Mouse (Mus musculus): ENCODE results near the gene Cntn2.

Cntn2 gene

DNA sequence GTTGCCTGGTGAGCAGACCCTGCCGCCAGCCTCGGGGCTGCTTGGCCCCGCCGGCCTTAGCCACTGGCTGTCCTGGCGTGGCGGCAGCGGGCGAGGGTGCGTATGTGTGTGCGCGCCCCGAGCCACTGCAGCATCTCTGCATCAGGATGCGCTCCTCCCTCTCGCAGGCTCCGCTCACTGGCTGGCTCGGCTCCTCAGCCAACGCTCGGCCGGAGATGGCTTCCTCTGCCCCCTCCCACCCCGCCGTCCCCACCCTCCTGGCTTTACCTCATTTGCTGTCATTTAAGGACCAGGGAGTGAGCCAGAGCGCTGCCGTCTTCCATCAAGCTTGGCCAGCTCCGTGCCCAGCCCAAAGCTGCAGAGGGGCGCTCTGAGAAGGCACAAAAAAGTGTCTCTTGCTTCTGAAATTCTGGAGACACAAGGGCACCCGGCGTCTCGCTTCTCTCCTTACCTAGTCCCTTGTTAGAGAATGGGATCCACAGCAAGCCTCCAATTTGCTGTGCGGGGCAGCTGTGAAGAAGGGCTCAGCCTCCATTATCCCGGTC is at the start of gene Cntn2:
Cntn2 (minus strand) TSS at position 495 of the 545 bp plus-strand sequence.
- peak; percentile 70 for DNase-seq

DNA sequence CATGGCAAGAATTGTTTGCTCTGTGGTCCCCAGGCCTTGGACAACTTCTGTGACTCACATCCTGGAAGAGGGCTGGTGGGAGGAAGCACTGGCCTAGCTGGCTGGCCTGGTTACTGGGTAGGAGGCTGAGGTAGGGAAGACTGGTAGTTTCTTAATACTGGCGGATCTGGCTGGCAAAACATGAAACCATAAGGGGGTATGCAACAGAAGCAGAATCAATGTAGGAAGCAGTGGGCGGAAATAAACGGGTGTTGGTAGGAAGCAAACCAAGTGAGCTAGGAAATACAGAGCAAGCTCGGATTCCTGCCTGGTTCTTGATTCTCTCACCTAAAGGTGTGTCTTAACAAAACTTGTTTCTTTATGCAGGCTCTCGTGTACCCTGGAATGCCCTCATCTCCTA is 49.1 kb upstream of the Cntn2 start:
- no peak for DNase-seq

DNA sequence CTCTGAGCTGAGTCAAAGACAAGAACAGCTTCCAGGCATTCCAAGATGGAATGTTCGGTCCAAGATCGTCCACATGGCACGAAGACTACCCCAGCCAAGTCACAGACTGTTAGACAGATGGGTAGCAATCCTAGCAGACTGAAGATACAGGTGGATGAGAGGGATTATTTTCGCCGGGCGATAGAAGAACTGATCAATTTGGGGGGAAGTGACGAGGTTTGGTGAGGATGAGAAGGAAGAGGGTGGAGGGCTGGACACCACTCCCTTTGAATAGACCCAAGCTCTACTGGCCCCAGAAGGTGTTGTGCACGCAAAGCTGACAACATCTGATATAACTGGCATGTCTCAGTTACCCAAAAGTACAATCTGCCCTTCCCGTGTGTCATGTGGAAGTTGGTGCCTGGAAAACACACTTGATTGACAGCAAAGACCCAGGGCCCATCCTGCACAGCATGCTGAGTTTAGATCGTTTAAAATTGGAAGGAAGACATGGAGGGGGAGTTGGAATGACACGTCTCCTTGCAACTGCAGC is 48.4 kb upstream of the Cntn2 start:
- no peak for DNase-seq

DNA sequence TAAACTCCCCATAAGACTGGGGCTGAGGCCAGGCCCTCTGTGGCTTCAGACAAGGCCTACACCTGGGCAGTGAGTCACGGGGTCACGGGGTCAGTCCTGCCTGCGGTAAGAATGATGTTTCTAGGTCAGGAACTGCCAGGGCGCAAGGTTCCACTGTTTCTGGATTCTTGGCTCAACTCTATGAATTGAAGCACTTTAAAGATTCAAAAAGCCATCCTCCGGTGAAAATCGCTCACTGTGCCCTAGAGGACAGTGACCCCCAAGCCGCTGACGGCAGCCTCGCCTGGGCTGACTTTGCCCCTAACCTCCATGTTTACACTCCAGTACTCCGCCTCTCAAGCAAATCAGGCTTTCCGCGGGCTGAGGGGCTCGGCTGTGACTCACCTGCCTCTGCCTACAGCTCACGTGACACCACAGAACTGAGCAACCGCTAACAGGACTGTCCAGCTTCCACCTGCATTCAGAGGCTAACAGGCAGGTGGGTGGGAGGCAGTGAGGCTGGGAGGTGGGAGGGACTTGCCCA is 43.7 kb upstream of the Cntn2 start:
- no peak for DNase-seq

DNA sequence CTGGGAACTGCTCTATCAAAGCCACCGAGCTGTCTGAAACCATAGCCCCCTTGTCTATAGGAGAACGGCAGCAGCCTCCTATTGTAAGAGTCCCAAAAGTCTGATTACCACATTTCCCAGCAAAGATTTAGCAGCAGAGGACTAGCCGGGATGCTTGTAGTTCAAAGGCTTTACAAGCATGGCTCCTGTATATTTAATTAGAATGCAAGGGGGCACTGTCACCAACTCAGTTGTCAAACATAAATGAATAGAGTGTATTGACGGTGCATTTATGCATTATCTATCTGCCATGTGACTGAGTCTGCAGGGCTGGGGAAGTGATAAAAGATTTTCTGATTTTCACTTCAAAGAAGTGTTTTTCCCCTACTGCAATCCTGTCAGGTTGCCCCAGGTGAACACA is 42.3 kb upstream of the Cntn2 start:
- DNase-seq: no peak

DNA sequence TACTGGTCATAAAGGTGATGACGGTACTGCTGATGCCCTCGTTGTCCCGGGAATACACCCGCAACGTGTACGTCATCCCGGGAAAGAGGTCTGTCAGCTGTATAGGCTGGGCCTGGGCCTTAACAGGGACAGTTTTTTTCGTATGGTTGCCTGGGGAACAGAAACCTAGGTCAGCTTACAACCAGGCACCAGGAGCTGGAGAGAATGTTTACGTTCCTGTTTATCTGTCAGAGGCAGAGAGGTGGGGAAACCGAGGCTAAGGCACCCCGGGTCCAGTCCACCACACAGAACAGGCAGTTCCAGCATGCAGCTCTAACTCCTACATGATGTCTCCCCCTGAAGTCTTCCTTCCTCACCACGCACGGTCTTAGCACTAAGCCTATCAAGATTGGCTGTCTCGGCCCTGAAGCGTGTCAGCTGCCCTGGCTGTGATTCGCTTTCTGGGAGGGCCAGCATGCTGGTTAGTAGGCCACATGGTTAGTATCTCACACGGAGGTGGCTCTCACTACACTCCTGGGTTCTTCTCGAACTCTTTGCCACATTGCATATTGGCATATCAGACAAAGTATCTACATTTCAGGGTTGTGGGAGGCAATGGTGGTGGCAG is 40.0 kb upstream of the Cntn2 start:
- DNase-seq: peak; percentile 35

DNA sequence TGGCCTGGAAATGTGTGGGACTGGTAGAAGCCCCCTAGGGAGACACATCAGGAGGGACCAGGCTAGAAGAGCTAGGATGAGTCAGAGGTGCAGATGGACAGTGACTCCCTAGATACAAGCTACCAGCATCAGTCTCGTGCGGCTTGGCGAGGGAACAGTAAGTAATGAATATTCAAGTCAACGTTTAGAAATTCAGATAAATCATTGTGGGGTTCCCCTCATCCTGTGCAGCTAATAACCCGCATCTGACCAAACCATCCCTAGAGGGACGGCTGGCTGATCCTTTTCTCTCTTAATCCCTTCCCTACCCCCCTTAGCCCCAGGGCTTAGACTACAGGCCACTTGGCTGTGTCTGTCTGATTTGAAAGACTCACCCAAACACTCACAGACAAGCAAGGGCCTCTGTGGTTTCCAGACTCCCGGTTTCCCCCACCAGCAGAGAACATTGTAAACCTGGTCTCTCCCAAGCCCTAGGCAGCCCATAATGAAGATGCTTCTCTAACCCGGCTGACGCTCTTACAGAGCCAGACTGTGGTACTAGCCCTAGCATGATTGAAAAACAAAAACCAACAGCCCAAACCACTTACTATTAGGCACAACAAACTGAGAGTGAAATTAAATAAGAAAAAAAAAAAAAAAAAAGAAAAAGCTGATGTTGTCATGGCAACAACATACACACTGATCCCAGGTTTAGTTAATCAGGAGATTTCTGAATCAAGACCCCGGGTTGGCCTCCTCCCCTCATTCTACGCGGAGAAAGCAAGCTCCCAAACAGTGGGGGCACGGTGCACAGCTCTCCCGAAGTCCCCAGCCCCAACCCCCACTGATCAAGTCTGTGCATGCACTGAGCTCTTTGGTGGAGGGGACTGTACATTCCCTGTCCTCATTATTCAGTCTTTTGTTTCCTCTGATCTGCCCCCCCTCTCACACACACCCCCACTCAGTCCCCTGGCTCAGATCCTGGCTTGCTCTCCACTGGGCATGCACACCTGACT is 39.1 kb upstream of the Cntn2 start:
- DNase-seq: peak; percentile 77

DNA sequence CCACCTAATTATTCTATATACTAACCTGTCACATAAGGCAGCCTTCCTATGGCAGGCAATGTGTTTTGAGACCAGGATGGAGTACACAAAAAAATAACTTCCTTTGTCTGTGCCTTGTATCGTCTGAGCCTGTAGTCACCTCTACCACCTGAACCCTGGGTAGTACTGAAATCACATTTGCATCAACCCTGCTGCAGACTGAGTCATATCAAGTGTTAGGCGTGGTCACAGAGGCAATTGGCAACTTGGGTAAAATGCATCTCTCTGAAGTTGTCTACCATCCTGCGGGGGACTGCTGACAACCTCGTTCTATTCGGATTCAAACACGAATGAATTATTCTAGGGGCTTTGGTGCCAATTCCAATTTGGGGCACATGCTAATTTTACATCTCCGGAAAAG is 37.0 kb upstream of the Cntn2 start:
- no peak for DNase-seq

DNA sequence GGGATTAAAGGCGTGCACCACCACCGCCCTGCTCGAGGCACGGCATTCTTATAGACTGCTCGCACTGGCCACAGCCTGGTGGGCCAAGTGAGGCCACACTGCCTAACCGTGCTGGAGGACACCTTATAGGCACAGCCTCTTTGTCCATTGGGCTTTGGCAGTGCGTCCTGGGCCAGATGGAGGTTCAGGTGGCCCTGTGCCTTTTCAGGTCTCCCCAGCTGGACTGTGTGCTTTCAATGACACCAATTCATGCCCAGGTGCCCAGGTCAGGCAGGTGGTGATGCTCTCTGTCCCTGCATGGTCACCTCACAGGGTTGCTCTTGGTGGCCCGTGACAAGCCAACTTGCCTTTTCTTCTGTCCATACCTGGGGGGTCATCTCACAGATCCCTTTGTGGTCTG is 33.8 kb upstream of the Cntn2 start:
- no peak for DNase-seq

DNA sequence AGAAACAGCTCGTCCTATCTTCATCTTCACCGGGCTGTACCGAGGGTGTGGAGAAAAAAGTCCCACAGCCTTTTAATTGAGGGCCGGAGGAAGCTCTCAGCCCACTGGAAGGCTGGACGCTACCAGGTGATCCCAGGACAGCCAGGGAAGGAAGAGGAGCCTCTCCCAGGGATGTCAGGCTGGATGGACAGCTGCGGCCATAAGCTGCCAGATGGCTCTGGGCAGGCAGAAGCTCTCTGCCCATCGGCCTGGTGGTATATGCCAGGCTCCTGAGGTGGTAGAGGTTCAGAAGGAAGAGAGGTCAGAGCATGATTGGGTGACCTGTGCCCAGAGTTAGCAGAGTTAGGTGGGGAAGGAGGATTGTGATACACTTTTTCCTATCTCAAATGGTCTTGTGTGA is 29.8 kb upstream of the Cntn2 start:
- no peak for DNase-seq

DNA sequence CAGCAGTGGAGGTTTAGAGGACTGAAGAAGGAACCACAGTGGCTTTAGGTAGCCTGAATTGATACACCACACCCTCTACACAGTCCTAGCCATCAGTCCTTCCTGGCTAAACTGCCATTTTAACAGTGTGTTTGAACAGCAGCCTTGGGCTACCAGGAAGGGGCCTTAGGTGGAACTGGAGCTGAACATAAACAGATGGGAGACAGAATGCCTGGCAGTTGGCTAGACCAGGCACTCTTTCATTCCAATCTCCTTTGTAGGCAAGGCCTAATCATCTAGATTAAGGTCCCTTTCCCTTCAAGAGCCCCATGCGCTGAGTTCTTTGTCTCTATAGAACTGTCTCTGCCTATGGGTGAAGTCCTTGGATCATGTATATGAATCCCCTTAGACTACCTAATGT is 28.6 kb upstream of the Cntn2 start:
- no peak for DNase-seq

DNA sequence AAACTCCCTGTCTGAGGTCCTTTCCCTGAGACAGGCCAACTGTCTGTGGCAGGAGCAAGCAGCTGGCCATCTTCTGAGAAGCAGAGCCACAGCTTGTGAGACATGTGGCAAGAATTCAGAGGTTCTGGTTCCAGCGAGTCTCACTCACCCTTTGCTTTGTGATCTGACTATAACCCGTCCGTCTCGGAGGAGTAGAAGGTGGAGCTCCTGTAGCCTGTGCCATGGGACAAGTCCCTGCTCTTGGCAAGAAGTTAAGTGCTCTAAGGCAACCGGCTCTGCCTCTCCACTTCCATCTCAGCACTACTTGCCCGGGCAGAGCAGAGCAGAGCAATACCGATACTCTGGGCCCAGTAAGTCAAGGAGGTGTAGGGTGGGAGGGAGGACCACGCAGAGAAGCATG is 27.9 kb upstream of the Cntn2 start:
- DNase-seq: no peak

DNA sequence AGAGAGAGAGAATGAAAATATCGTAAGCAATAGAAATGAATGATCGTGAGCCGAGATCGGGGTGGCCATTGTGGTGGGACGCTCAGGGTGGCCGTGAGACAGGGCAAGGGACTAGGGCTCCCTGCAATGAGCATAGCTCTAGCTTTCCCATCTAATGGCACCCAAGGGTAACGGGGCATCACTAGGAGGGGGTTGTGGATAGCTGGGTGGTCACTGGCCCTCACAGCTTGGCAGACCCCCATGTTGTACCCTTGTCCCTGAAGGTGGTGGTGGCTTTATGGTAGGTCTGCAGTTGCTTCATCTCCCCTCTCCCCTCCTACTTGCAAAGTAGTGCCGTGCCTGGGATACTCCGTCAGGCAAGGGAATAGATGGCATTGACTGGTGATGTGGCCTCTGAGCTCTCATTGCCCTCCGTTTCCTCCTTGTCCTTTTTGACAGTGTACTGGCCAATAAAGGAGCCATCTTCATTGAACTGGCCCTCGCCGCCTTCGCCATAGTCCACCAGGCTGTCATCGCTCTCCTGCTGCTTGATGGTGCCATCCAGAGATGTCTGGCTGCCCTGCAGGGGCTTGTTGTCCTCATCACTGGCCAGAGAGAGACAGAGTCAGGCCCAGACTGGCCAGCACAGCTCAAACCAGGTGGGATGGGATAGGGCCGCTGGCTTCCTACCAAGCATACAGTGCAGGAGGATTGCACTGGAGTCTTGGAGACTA is 27.2 kb upstream of the Cntn2 start:
- DNase-seq: no peak

DNA sequence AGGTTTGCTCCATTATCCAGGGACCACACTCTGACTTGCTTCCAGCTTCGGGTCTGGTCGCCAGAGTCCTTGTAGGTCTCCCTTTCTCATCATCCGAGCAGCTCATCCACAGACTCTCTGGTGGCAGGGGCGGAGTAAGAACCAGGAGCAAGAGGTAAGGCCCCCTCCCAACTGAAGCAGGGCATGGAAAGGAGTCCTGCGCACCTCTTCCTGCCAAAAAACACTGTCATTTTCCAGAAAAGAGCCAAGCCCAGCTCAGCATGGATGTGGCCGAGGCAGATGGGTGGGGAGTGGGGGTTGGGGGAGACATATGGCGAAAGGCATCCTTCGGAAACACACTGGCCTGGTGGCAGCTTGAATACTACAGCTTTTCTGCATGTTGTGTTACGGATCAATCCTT is 26.5 kb upstream of the Cntn2 start:
- no peak for DNase-seq

DNA sequence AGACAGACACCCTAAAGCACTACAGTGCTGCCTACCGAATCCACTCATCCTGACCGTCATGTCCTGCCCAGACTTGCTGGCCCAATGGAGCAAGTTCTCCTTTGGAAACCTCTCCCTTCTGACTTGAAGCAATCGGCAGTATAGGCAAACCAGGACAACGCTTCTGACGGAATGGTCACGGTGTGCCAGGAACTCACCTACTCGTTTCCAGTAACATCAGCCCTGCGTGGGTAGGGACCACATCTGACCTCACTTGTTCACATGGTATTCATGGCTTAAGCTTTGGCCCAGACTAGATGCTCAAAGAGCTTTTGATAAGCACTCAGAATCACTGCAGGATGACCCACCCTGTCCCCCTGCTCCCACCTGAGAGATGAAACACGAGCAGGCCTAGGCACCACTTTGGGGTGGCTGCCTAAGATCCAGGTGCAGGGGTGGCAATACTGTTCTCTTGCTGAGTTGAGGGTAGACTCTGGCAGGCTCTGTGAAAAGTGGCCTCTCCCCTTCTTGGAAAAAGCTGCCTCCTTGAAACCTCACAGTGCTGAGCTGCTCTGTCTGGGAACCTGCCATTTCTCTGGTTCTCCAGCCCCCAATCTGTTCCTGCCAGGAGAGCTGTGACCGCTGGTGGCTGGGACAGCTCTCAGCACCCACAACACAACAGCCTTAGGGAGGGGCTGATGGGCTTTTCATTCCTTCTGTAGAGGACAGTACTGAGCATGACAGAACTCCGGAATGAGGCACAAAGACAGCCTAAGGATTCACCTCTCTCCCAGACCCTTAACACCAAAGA is 24.5 kb upstream of the Cntn2 start:
- DNase-seq: no peak

DNA sequence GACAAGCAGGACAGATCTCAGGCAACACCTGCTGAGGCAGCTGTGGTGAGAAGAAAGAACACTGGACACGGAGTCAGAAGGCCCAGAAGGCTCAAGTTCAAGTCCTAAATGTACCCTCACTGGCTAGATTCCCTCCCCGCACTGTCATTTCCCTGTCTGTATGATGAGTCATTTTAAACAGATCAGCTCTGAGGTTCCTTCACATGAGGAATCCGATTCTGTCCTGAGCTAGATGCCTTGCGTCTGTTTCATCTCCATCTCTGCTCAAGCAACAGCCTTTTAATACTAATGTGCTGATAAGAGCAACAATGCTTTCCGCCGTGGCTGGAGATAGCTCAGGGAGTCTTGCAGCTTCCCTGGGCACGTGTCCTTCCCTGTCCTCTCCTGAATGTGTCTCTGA is 22.7 kb upstream of the Cntn2 start:
- no peak for DNase-seq

DNA sequence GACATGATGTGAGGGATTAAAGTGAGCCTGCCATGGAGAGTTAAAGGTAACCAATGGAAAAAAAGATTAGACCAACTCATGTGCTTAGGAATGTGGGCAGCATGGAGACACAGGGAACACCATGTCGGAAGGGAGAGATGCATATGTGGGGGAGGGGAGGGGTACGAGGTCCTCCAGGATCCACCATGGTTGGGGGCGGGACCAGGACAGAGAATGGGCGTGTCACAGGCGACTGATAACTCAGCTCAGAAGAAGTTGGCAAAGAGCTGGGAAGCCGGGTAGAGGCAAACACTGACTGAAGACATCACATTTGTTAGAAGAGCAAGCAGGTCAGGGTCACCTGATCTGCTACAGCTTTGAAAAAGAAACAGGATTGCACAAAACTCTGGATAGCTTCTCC is 21.9 kb upstream of the Cntn2 start:
- DNase-seq: no peak

DNA sequence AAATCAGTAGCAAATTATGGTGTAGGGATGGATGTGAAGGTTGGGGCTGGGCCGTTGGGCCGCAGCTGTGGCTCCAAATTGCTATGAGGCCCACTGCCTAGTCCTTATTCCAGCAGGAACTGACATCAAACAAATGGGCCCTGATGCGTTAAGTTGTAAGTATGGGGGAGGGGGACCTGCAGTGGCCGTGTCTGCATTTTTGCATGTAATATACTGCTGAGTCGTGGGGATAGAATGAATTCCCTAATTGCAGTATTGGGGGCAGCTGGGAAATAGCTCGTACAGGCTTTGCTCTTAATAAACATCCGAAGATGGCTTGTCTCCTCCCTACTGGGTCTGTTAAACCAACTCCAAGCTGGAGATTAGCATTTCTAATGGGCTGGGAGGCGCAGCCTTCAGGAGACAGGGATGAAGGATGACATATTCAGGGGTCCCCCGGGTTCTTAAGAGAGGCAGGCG is 19.3 kb upstream of the Cntn2 start:
- DNase-seq: peak; percentile 47

DNA sequence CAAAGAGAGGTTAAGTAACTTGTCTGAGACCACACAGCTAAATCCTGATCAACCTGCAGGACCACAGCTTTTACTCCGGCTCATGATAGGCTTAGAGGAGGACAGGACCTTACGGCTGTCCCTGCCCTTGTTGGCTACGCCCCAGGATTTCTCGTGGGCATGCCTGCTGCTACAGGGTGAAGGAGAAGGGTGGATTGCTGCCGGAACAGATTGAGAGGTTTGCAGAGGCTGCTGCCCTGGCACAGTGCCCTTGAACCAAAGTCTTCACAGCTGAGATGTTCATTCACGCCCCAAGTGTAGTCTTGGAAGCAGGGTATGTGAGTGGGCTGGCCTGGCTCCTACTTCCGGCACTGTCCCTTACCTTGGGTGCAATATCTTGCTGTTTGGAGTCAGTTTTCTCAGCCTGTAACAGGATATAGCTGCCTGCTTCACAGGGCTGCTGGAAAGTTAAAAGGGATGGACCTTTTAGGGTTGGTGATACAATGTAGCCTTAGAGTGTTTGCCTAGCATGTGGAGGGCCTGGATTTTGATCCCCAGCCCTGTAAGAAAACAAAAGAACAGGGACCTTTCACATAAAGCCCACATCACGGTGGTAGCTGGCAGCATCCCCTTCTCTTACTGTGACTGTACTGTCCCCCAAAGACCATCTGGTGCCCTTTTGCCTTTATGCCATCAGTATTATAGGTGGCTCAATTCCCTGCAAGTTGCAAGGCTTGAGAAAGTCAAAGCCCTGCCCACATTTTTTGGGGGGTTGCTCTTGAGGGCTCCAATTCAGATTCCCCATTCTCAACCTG is 18.0 kb upstream of the Cntn2 start:
- DNase-seq: peak; percentile 33

DNA sequence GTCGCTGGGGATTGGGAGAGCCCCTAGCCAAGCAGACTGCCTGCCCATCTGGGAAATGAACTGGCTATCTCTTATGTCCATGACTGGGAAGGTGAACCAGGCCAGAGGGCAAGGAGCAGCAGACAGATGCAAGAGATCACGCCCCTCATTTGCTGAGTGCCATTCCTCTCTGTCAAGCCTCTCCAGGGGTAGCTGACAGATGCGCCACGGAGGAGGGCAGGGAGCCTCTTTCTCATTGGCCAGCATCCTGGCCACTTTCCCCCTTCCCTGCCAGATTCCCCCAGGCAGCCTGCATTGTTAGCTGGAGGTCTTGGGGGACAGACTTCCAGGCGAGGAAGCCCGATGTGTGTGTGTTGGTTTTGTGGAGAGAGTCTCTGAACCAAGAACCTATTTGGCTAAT is 16.0 kb upstream of the Cntn2 start:
- DNase-seq: peak; percentile 61

Measured in retina, postnatal 1 day (tissue).